Mouse (Mus musculus): ENCODE data around the gene Ctu2. TPM values are rescaled to one million over a fixed set of nuclear protein-coding genes. Genes with fewer than 3 reads are reported as not detected.

Ctu2 gene
- polyA plus RNA-seq, 1 experiment from 2014 or later, result 80.6 TPM

Small RNA genes within 50 kb of the gene (microRNA-seq; reads per million reads assigned to microRNA genes)
- gene Gm24366, result not detected

Other genes starting within 250 kb of the Ctu2 start
- gene Zfpm1, start 194.0 kb upstream of the Ctu2 start, polyA plus RNA-seq (2014; fragmentation: Nextera tagmentation; extraction: Ambion mirVana), result 2.3 TPM in 2 replicates
- not detected in 2 replicates for gene Trhr2, start 115.4 kb upstream of the Ctu2 start, polyA plus RNA-seq (2014; fragmentation: Nextera tagmentation; extraction: Ambion mirVana)
- 22.4 and 27.9 TPM in 2 replicates for gene Zc3h18, start 99.5 kb upstream of the Ctu2 start, polyA plus RNA-seq (2014; fragmentation: Nextera tagmentation; extraction: Ambion mirVana)
- gene Il17c, start 54.1 kb upstream of the Ctu2 start, polyA plus RNA-seq (2014; fragmentation: Nextera tagmentation; extraction: Ambion mirVana), result not detected in 2 replicates
- gene Cyba, start 43.2 kb upstream of the Ctu2 start, polyA plus RNA-seq (2014; fragmentation: Nextera tagmentation; extraction: Ambion mirVana), result 20.2 and 36.2 TPM in 2 replicates
- gene Mvd, start 32.7 kb upstream of the Ctu2 start, polyA plus RNA-seq (2014; fragmentation: Nextera tagmentation; extraction: Ambion mirVana), result 47.1 and 60.9 TPM in 2 replicates
- gene Snai3, start 15.4 kb upstream of the Ctu2 start, polyA plus RNA-seq (2014; fragmentation: Nextera tagmentation; extraction: Ambion mirVana), result not detected in 2 replicates
- gene Rnf166, start 79 bp upstream of the Ctu2 start, polyA plus RNA-seq (2014; fragmentation: Nextera tagmentation; extraction: Ambion mirVana), result 33.7 and 34.4 TPM in 2 replicates
- gene Piezo1, start 75.2 kb downstream of the Ctu2 start, polyA plus RNA-seq (2014; fragmentation: Nextera tagmentation; extraction: Ambion mirVana), result 1.0 and 4.6 TPM in 2 replicates
- 5.9 and 7.6 TPM in 2 replicates for gene Cdt1, start 91.9 kb downstream of the Ctu2 start, polyA plus RNA-seq (2014; fragmentation: Nextera tagmentation; extraction: Ambion mirVana)
- gene Aprt, start 100.8 kb downstream of the Ctu2 start, polyA plus RNA-seq (2014; fragmentation: Nextera tagmentation; extraction: Ambion mirVana), result 146 and 161 TPM in 2 replicates
- 5.5 and 6.3 TPM in 2 replicates for gene Galns, start 135.3 kb downstream of the Ctu2 start, polyA plus RNA-seq (2014; fragmentation: Nextera tagmentation; extraction: Ambion mirVana)
- 107 and 158 TPM in 2 replicates for gene Trappc2l, start 135.5 kb downstream of the Ctu2 start, polyA plus RNA-seq (2014; fragmentation: Nextera tagmentation; extraction: Ambion mirVana)
- gene Pabpn1l, start 146.6 kb downstream of the Ctu2 start, polyA plus RNA-seq (2014; fragmentation: Nextera tagmentation; extraction: Ambion mirVana), result not detected in 2 replicates
- 25.2 and 28.7 TPM in 2 replicates for gene Cbfa2t3, start 223.0 kb downstream of the Ctu2 start, polyA plus RNA-seq (2014; fragmentation: Nextera tagmentation; extraction: Ambion mirVana)

Measured in midbrain, embryonic 14.5 days (tissue).